Mouse (Mus musculus) CH12.LX (cell line): Measurements from ENCODE around the gene Zfp36l1. TPM values are rescaled to one million over a fixed set of nuclear protein-coding genes. Genes with fewer than 3 reads are reported as not detected.
A peak's percentile ranks its signal among the peaks of the same experiment; 100 is the strongest.

Experiments used
- DNase-seq: peaks from one replicate; pipeline ENCODE4 v3.0.0-alpha.2; 2013; ENCODE audit errors: extremely low read depth
- H3K27ac ChIP-seq: 2 replicates; pipeline ENCODE4 v1.5.1; 2012; ENCODE audit warnings: low read depth, mild to moderate bottlenecking, control low read depth, moderate library complexity; ENCODE audit not compliant: insufficient read depth
- H3K27me3 ChIP-seq: replicated peaks from 2 replicates; pipeline ENCODE3; 2012; ENCODE audit warnings: inconsistent platforms
- H3K36me3 ChIP-seq, 2 experiments: replicated peaks in 1 of 2; 2 replicates each; pipeline versions ENCODE3 to v1.6.1; 2012; ENCODE audit warnings: inconsistent platforms in 1 of 2, low read length in 1 of 2, mild to moderate bottlenecking in 1 of 2, mixed read lengths in 1 of 2, moderate library complexity in 1 of 2; ENCODE audit not compliant: control insufficient read depth in 1 of 2, insufficient read depth in 1 of 2
- H3K4me1 ChIP-seq, 2 experiments: 2 replicates each; pipeline ENCODE4 v1.6.1; 2012; ENCODE audit warnings: inconsistent platforms in 1 of 2, moderate library complexity in 1 of 2; ENCODE audit not compliant: insufficient read depth in 2 of 2, control insufficient read depth in 1 of 2
- H3K4me2 ChIP-seq: 2 replicates; pipeline ENCODE4 v1.6.1; 2012; ENCODE audit warnings: low read depth, mild to moderate bottlenecking, control low read depth; ENCODE audit not compliant: poor library complexity, insufficient read depth, severe bottlenecking
- H3K4me3 ChIP-seq, 3 experiments: fragments of 150-350 bp in 1 of 3; sonication (generic) in 1 of 3; replicated peaks in 1 of 3; 2 replicates each; pipeline versions ENCODE3 to v1.5.1; 2011 to 2012; ENCODE audit warnings: low read depth in 2 of 3, low read length in 2 of 3, mild to moderate bottlenecking in 2 of 3, moderate library complexity in 2 of 3, control low read depth in 1 of 3, improper control_type of control experiment in 1 of 3, inconsistent platforms in 1 of 3, mixed read lengths in 1 of 3; ENCODE audit not compliant: poor library complexity in 1 of 3
- H3K79me2 ChIP-seq: replicated peaks from 2 replicates; pipeline ENCODE4 v1.6.1; 2012; ENCODE audit warnings: mild to moderate bottlenecking, moderate library complexity; ENCODE audit not compliant: control insufficient read depth, poor library complexity, insufficient read depth, severe bottlenecking; ENCODE audit errors: extremely low read depth
- H3K9ac ChIP-seq: 2 replicates; pipeline ENCODE4 v1.6.1; 2012; ENCODE audit warnings: low read depth, mild to moderate bottlenecking, control low read depth, moderate library complexity; ENCODE audit not compliant: insufficient read depth
- H3K9me3 ChIP-seq: replicated peaks from 2 replicates; pipeline ENCODE3; 2012; ENCODE audit warnings: low read length, inconsistent platforms, mixed read lengths
- BHLHE40 ChIP-seq: IDR thresholded peaks from 2 replicates; pipeline ENCODE4 v1.6.1; 2011; ENCODE audit warnings: mild to moderate bottlenecking, low read depth, low read length, improper control_type of control experiment
- CTCF ChIP-seq, 2 experiments: IDR thresholded peaks in 1 of 2; conservative IDR thresholded peaks in 1 of 2; 2 replicates each; pipeline ENCODE4 v1.5.1; 2011 to 2012; ENCODE audit warnings: low read depth in 2 of 2, low read length in 2 of 2, improper control_type of control experiment in 1 of 2, inconsistent platforms in 1 of 2, mild to moderate bottlenecking in 1 of 2, moderate library complexity in 1 of 2
- ELF1 ChIP-seq: IDR thresholded peaks from 2 replicates; pipeline ENCODE4 v1.6.1; 2014; ENCODE audit warnings: low read depth, mild to moderate bottlenecking, inconsistent platforms, low read length, improper control_type of control experiment
- EP300 ChIP-seq: IDR thresholded peaks from 2 replicates; pipeline ENCODE4 v1.6.1; 2011; ENCODE audit warnings: low read length, improper control_type of control experiment
- HCFC1 ChIP-seq: IDR thresholded peaks from 2 replicates; pipeline ENCODE4 v1.6.1; 2012; ENCODE audit warnings: low read depth, mild to moderate bottlenecking, inconsistent platforms, low read length, improper control_type of control experiment
- JUN ChIP-seq: IDR thresholded peaks from 2 replicates; pipeline ENCODE4 v1.6.1; 2011; ENCODE audit warnings: low read depth, mild to moderate bottlenecking, low read length, improper control_type of control experiment, moderate library complexity; ENCODE audit not compliant: insufficient read depth
- KAT2A ChIP-seq: IDR thresholded peaks from 2 replicates; pipeline ENCODE4 v1.6.1; 2012; ENCODE audit warnings: low read length, improper control_type of control experiment, inconsistent platforms; ENCODE audit not compliant: insufficient replicate concordance
- MAZ ChIP-seq: IDR thresholded peaks from 2 replicates; pipeline ENCODE4 v1.6.1; 2012; ENCODE audit warnings: low read depth, mild to moderate bottlenecking, inconsistent platforms, low read length, improper control_type of control experiment, moderate library complexity
- MEF2A ChIP-seq: IDR thresholded peaks from 2 replicates; pipeline ENCODE4 v1.6.1; 2014; ENCODE audit warnings: low read depth, mild to moderate bottlenecking, inconsistent platforms, low read length, improper control_type of control experiment, borderline replicate concordance
- MXI1 ChIP-seq: IDR thresholded peaks from 2 replicates; pipeline ENCODE4 v1.6.1; 2011; ENCODE audit warnings: mild to moderate bottlenecking, low read depth, low read length, improper control_type of control experiment
- MYC ChIP-seq: IDR thresholded peaks from 2 replicates; pipeline ENCODE4 v1.6.1; 2011; ENCODE audit warnings: low read depth, mild to moderate bottlenecking, improper control_type of control experiment, low read length
- PAX5 ChIP-seq: IDR thresholded peaks from 2 replicates; pipeline ENCODE4 v1.6.1; 2012; ENCODE audit warnings: low read length, inconsistent platforms, mixed read lengths
- POLR2A ChIP-seq: IDR thresholded peaks from 2 replicates; pipeline ENCODE4 v1.6.1; 2011; ENCODE audit warnings: low read depth, mild to moderate bottlenecking, improper control_type of control experiment, low read length
- SMC3 ChIP-seq: IDR thresholded peaks from 2 replicates; pipeline ENCODE4 v1.6.1; 2011; ENCODE audit warnings: low read depth, low read length, improper control_type of control experiment
- UBTF ChIP-seq: IDR thresholded peaks from 2 replicates; pipeline ENCODE4 v1.6.1; 2012; ENCODE audit warnings: low read depth, mild to moderate bottlenecking, inconsistent platforms, low read length, improper control_type of control experiment, moderate library complexity
- ZKSCAN1 ChIP-seq: IDR thresholded peaks from 2 replicates; pipeline ENCODE4 v1.6.1; 2012; ENCODE audit warnings: low read depth, inconsistent platforms, low read length, improper control_type of control experiment, borderline replicate concordance
- ZNF384 ChIP-seq: IDR thresholded peaks from 2 replicates; pipeline ENCODE4 v1.6.1; 2012; ENCODE audit warnings: low read depth, low read length, improper control_type of control experiment, inconsistent platforms
- dilution Hi-C: fragments of 300-500 bp; cut with MboI; formaldehyde crosslinking; loops from 2 replicates; pipeline ENCODE4 v1.14.3; 2020; ENCODE audit warnings: low sequenced_read_pairs; ENCODE audit not compliant: extremely low pct_unique_long_range_greater_than_20kb, extremely low pct_ligation_motif_present
- in situ Hi-C: fragments of 300-500 bp; cut with MboI; formaldehyde crosslinking; loops from 3 replicates; pipeline ENCODE4 v1.14.3; 2019; ENCODE audit warnings: low sequenced_read_pairs, low pct_ligation_motif_present, low pct_unique_long_range_greater_than_20kb, mixed read lengths
- polyA plus RNA-seq: library from polyadenylated mRNA; unstranded; fragments of >175 nt; gene quantifications from 2 replicates; pipeline ENCODE4 v1.2.1, GENCODE M21; 2012; ENCODE audit warnings: low read depth; ENCODE audit not compliant: insufficient read length
- total RNA-seq, 2 experiments: library from RNA; depleted of rRNA; stranded (reverse); fragments of 300-350 nt in 1 of 2; fragments of >200 nt in 1 of 2; gene quantifications; 2 replicates each; pipeline ENCODE4 v1.2.3; 2012 to 2014

Gene Zfp36l1
- total and polyA plus RNA-seq, 3 experiments = 32.7 to 192 (median 50.7) TPM

DNA sequence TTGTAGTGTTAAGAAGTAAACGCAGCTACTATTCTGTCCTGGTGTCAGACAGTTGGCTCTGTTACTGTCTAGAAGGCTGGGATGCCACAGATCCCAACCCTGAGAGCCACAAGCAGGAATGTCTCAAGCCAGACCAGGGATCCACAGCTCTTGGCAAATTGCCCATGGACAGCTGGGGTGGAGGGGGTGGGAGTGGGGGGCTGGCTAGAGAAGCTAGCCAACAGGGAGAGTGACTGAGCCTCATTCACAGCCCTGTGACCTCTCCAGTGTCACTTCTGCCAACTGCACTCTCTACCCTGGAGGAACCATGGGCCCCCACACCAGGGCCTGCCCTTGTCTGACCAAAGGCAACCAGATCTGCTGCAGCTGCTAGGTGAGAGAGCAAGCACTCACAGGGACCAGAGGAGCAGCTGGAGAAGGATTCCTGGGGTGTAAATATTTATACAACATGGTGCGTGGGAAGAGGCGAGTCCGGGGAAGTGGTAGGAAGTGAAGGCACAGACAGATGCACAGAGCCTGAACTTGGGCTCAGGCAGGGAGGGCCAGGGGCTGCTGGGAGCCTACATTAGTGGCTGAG, 10.5 kb upstream of the Zfp36l1 start:
- Histone ChIP-seq H3K27ac (no peak overlapping the region), H3K9me3 (peaks cover 11% of the 10 kb centered on the region)
- TF ChIP-seq HCFC1 (no peak), ZNF384 (no peak), ZKSCAN1 (no peak), PAX5 (no peak), BHLHE40 (no peak), UBTF (no peak), MEF2A (no peak), ELF1 (no peak), MXI1 (no peak), CTCF (conservative IDR thresholded peaks at IDR 0.05 in 1 of 2, IDR thresholded peaks at IDR 0.05 in 1 of 2; ENCODE audit: low read depth in 2 of 2, low read length in 2 of 2) (no peak), SMC3 (no peak), MAZ (no peak), JUN (no peak)
- TF ChIP-seq, all 38 proteins: peak for 0
- Histone ChIP-seq H3K27me3 (no peaks in the 10 kb centered on the region), H3K4me2 (no peak overlapping the region), H3K9ac (no peak overlapping the region), H3K36me3 (peaks cover 44 to 83% of the 10 kb centered on the region in 2 experiments), H3K79me2 (peaks cover 17% of the 10 kb centered on the region), H3K4me1 (peaks cover 9 to 68% of the 10 kb centered on the region in 2 experiments), H3K4me3 (no peak overlapping the region)
- in situ Hi-C loops (loop anchor here (25.0 kb wide), 1 partner anchor 286 kb away; no protein-coding TSS in a partner anchor), dilution Hi-C loops (no loop called here)
- DNase-seq = no peak

DNA sequence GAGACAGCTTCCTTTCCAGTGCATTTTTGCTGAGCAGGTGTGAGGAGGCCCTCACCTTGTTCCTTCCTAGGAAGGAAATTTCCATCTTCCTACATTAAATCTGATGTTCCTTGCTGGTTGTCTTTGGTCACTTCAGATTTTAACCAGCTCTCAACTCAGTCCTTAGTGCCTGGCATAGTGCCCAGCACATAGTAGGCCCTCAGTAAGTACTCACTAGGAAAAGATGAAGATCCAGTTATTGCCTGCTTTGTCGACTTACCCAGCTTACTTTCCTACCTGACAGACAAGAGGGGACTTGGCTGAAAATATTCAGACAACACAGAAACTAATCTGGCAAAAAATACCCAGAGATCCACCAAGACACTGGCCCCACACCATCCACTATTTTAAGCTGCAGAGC, 8.6 kb upstream of the Zfp36l1 start:
- H3K9me3 ChIP-seq = peaks cover 11% of the 10 kb centered on the region
- peaks cover 16 to 76% of the 10 kb centered on the region in 2 experiments for H3K4me1 ChIP-seq
- peak; percentile 84 for TF ChIP-seq ZKSCAN1
- no peak for TF ChIP-seq KAT2A
- no peak for TF ChIP-seq MYC
- TF ChIP-seq POLR2A = no peak
- TF ChIP-seq HCFC1 = no peak
- TF ChIP-seq EP300 = no peak
- in situ Hi-C loops = loop anchor here (25.0 kb wide), 1 partner anchor 284 kb away; no protein-coding TSS in a partner anchor
- H3K4me2 ChIP-seq = no peak overlapping the region
- no peak for DNase-seq
- peaks cover 31 to 73% of the 10 kb centered on the region in 2 experiments for H3K36me3 ChIP-seq
- no peak overlapping the region for H3K27ac ChIP-seq
- H3K4me3 ChIP-seq = no peak overlapping the region
- dilution Hi-C loops = no loop called here
- H3K27me3 ChIP-seq = no peaks in the 10 kb centered on the region
- H3K79me2 ChIP-seq = peaks cover 29% of the 10 kb centered on the region
- 0 out of 2 replicates have a peak overlapping the region, but pooled peaks have one; percentile 1 for H3K9ac ChIP-seq
